Mouse (Mus musculus): Measurements from ENCODE around the gene Rpa1. TPM values are rescaled to one million over a fixed set of nuclear protein-coding genes. Genes with fewer than 3 reads are reported as not detected.
"Not testable (repeated sequence)": the region's sequence is repeated elsewhere in the genome, so short reads cannot be mapped to it uniquely, and the experiment has no call there.

Gene Rpa1
- total and polyA plus RNA-seq, 3 experiments: 105 to 317 (median 130) TPM

GRCm38 (mm10) chr11:75298491-75298890, 49.6 kb downstream of the Rpa1 start:
- peaks cover 50% of the 10 kb centered on the region for H3K36me3 ChIP-seq (replicated peaks)
- H3K4me1 ChIP-seq (ENCODE audit: insufficient read depth, low read depth, low read length): peaks cover 67% of the 10 kb centered on the region

GRCm38 (mm10) chr11:75297631-75298030, 50.5 kb downstream of the Rpa1 start:
- H3K4me1 ChIP-seq (ENCODE audit: insufficient read depth, low read depth, low read length): peaks cover 60% of the 10 kb centered on the region
- H3K9me3 ChIP-seq (replicated peaks): no peaks in the 10 kb centered on the region

More at GRCm38 (mm10) chr11:75298491-75298890, 49.6 kb downstream of the Rpa1 start:
- peaks cover 5% of the 10 kb centered on the region for H3K27me3 ChIP-seq (ENCODE audit: insufficient read depth, low read length)
- ATAC-seq (ENCODE audit: extremely low read depth, insufficient number of reproducible peaks, low FRiP score, poor library complexity, severe bottlenecking) (no peak), DNase-seq (ENCODE audit: low spot score) (no peak)
- TF ChIP-seq TAL1 (conservative IDR thresholded peaks at IDR 0.05; ENCODE audit: low read depth, low read length) (no peak), POLR2AphosphoS5 (IDR thresholded peaks at IDR 0.05; ENCODE audit: insufficient replicate concordance, low read depth, low read length) (no peak), GATA1 (IDR thresholded peaks at IDR 0.05; ENCODE audit: borderline replicate concordance, low read length) (no peak), GATA2 (IDR thresholded peaks at IDR 0.05; ENCODE audit: borderline replicate concordance, low read depth, low read length) (no peak), CTCF (IDR thresholded peaks at IDR 0.05; ENCODE audit: low read depth, low read length) (no peak)
- H3K9me3 ChIP-seq (replicated peaks): no peaks in the 10 kb centered on the region
- no peak overlapping the region for H3K4me3 ChIP-seq (ENCODE audit: low read depth, low read length)

GRCm38 (mm10) chr11:75296406-75297005, 51.6 kb downstream of the Rpa1 start:
- H3K9me3 ChIP-seq (replicated peaks): no peaks in the 10 kb centered on the region
- peaks cover 18% of the 10 kb centered on the region for H3K27me3 ChIP-seq (ENCODE audit: insufficient read depth, low read length)
- H3K4me1 ChIP-seq (ENCODE audit: insufficient read depth, low read depth, low read length): peaks cover 49% of the 10 kb centered on the region
- ATAC-seq (ENCODE audit: extremely low read depth, insufficient number of reproducible peaks, low FRiP score, poor library complexity, severe bottlenecking) (no peak), DNase-seq (ENCODE audit: low spot score) (no peak)
- H3K4me3 ChIP-seq (ENCODE audit: low read depth, low read length): no peak overlapping the region
- peaks cover 30% of the 10 kb centered on the region for H3K36me3 ChIP-seq (replicated peaks)
- TF ChIP-seq GATA2 (IDR thresholded peaks at IDR 0.05; ENCODE audit: borderline replicate concordance, low read depth, low read length): no peak
- no peak for TF ChIP-seq TAL1 (conservative IDR thresholded peaks at IDR 0.05; ENCODE audit: low read depth, low read length)

More at GRCm38 (mm10) chr11:75297631-75298030, 50.5 kb downstream of the Rpa1 start:
- Histone ChIP-seq H3K27me3 (ENCODE audit: insufficient read depth, low read length) (peaks cover 8% of the 10 kb centered on the region), H3K4me3 (ENCODE audit: low read depth, low read length) (no peak overlapping the region), H3K36me3 (replicated peaks) (peaks cover 42% of the 10 kb centered on the region)
- TF ChIP-seq TAL1 (conservative IDR thresholded peaks at IDR 0.05; ENCODE audit: low read depth, low read length): no peak
- no peak for TF ChIP-seq CTCF (IDR thresholded peaks at IDR 0.05; ENCODE audit: low read depth, low read length)
- no peak for TF ChIP-seq GATA1 (IDR thresholded peaks at IDR 0.05; ENCODE audit: borderline replicate concordance, low read length)
- ATAC-seq (ENCODE audit: extremely low read depth, insufficient number of reproducible peaks, low FRiP score, poor library complexity, severe bottlenecking) (no peak), DNase-seq (ENCODE audit: low spot score) (no peak)

- ATAC-seq (ENCODE audit: extremely low read depth, insufficient number of reproducible peaks, low FRiP score, poor library complexity, severe bottlenecking); DNase-seq (ENCODE audit: low spot score); H3K9me3 ChIP-seq (replicated peaks); H3K4me3 ChIP-seq (ENCODE audit: low read depth, low read length): not testable (repeated sequence)
- Histone ChIP-seq H3K4me1 (ENCODE audit: insufficient read depth, low read depth, low read length) (peaks cover 39% of the 10 kb centered on the region), H3K36me3 (replicated peaks) (peaks cover 21% of the 10 kb centered on the region), H3K27me3 (ENCODE audit: insufficient read depth, low read length) (peaks cover 20% of the 10 kb centered on the region)
Observed at GRCm38 (mm10) chr11:75295534-75295933, 52.6 kb downstream of the Rpa1 start.

- Histone ChIP-seq H3K9me3 (replicated peaks) (no peaks in the 10 kb centered on the region), H3K4me3 (ENCODE audit: low read depth, low read length) (no peak overlapping the region), H3K36me3 (replicated peaks) (peaks cover 16% of the 10 kb centered on the region), H3K4me1 (ENCODE audit: insufficient read depth, low read depth, low read length) (peaks cover 33% of the 10 kb centered on the region), H3K27me3 (ENCODE audit: insufficient read depth, low read length) (peaks cover 20% of the 10 kb centered on the region)
- TF ChIP-seq POLR2AphosphoS5 (IDR thresholded peaks at IDR 0.05; ENCODE audit: insufficient replicate concordance, low read depth, low read length) (no peak), GATA2 (IDR thresholded peaks at IDR 0.05; ENCODE audit: borderline replicate concordance, low read depth, low read length) (no peak), TAL1 (conservative IDR thresholded peaks at IDR 0.05; ENCODE audit: low read depth, low read length) (no peak), CTCF (IDR thresholded peaks at IDR 0.05; ENCODE audit: low read depth, low read length) (no peak), GATA1 (IDR thresholded peaks at IDR 0.05; ENCODE audit: borderline replicate concordance, low read length) (no peak)
- no peak for DNase-seq (ENCODE audit: low spot score)
- ATAC-seq (ENCODE audit: extremely low read depth, insufficient number of reproducible peaks, low FRiP score, poor library complexity, severe bottlenecking): no peak
Observed at GRCm38 (mm10) chr11:75294862-75295261, 53.3 kb downstream of the Rpa1 start.

- Histone ChIP-seq H3K9me3 (replicated peaks) (no peaks in the 10 kb centered on the region), H3K4me1 (ENCODE audit: insufficient read depth, low read depth, low read length) (peaks cover 25% of the 10 kb centered on the region), H3K27me3 (ENCODE audit: insufficient read depth, low read length) (peaks cover 24% of the 10 kb centered on the region), H3K4me3 (ENCODE audit: low read depth, low read length) (no peak overlapping the region), H3K36me3 (replicated peaks) (peaks cover 7% of the 10 kb centered on the region)
- TF ChIP-seq TAL1 (conservative IDR thresholded peaks at IDR 0.05; ENCODE audit: low read depth, low read length) (no peak), GATA1 (IDR thresholded peaks at IDR 0.05; ENCODE audit: borderline replicate concordance, low read length) (no peak)
- ATAC-seq (ENCODE audit: extremely low read depth, insufficient number of reproducible peaks, low FRiP score, poor library complexity, severe bottlenecking) (no peak), DNase-seq (ENCODE audit: low spot score) (no peak)
Observed at GRCm38 (mm10) chr11:75293852-75294361, 54.2 kb downstream of the Rpa1 start.

- no peak for TF ChIP-seq POLR2AphosphoS5 (IDR thresholded peaks at IDR 0.05; ENCODE audit: insufficient replicate concordance, low read depth, low read length)
- no peak for TF ChIP-seq GATA2 (IDR thresholded peaks at IDR 0.05; ENCODE audit: borderline replicate concordance, low read depth, low read length)
- no peak for TF ChIP-seq TAL1 (conservative IDR thresholded peaks at IDR 0.05; ENCODE audit: low read depth, low read length)
- TF ChIP-seq CTCF (IDR thresholded peaks at IDR 0.05; ENCODE audit: low read depth, low read length): no peak
- no peak for TF ChIP-seq GATA1 (IDR thresholded peaks at IDR 0.05; ENCODE audit: borderline replicate concordance, low read length)
- ATAC-seq (ENCODE audit: extremely low read depth, insufficient number of reproducible peaks, low FRiP score, poor library complexity, severe bottlenecking): no peak
- Histone ChIP-seq H3K4me1 (ENCODE audit: insufficient read depth, low read depth, low read length) (peaks cover 30% of the 10 kb centered on the region), H3K36me3 (replicated peaks) (no peaks in the 10 kb centered on the region), H3K27me3 (ENCODE audit: insufficient read depth, low read length) (peaks cover 39% of the 10 kb centered on the region), H3K4me3 (ENCODE audit: low read depth, low read length) (no peak overlapping the region), H3K9me3 (replicated peaks) (no peaks in the 10 kb centered on the region)
- no peak for DNase-seq (ENCODE audit: low spot score)
Observed at GRCm38 (mm10) chr11:75292281-75292680, 55.8 kb downstream of the Rpa1 start.
